Mouse (Mus musculus) liver, postnatal 0 days (tissue): ENCODE results near the gene Rhbdd2. TPM values are rescaled to one million over a fixed set of nuclear protein-coding genes. Genes with fewer than 3 reads are reported as not detected.
A peak's percentile ranks its signal among the peaks of the same experiment; 100 is the strongest.

Experiments used
- ATAC-seq: fragments of 200-750 bp; cut with Nextera tagmentation; 2 replicates; pipeline ENCODE4 v1.8.0; 2017; ENCODE audit warnings: mild to moderate bottlenecking, moderate library complexity
- DNase-seq: peaks from one replicate; pipeline ENCODE4 v3.0.0-alpha.2; 2016
- H3K27ac ChIP-seq: fragments of 300-500 bp; sonication (generic); 2 replicates; pipeline ENCODE4 v1.5.1; 2014; ENCODE audit warnings: antibody characterized with exemption, moderate library complexity, mild to moderate bottlenecking, low read depth
- H3K27me3 ChIP-seq: fragments of 300-500 bp; sonication (generic); 2 replicates; pipeline ENCODE4 v1.6.1; 2014; ENCODE audit warnings: low read length, control low read depth, mixed read lengths; ENCODE audit not compliant: insufficient read depth
- H3K36me3 ChIP-seq: fragments of 300-500 bp; sonication (generic); replicated peaks from 2 replicates; pipeline ENCODE4 v1.6.1; 2014; ENCODE audit warnings: mild to moderate bottlenecking, control low read depth, low read length, moderate library complexity, mixed read lengths; ENCODE audit not compliant: insufficient read depth
- H3K4me1 ChIP-seq: fragments of 300-500 bp; sonication (generic); 2 replicates; pipeline ENCODE4 v1.6.1; 2014; ENCODE audit warnings: antibody characterized with exemption, mild to moderate bottlenecking, control low read depth; ENCODE audit not compliant: insufficient read depth
- H3K4me2 ChIP-seq: fragments of 300-500 bp; sonication (generic); 2 replicates; pipeline ENCODE4 v1.6.1; 2014; ENCODE audit warnings: low read depth, mild to moderate bottlenecking, low read length, moderate library complexity, mixed read lengths
- H3K4me3 ChIP-seq: fragments of 300-500 bp; sonication (generic); 2 replicates; pipeline ENCODE4 v1.5.1; 2014; ENCODE audit warnings: low read depth, low read length
- H3K9ac ChIP-seq: fragments of 300-500 bp; sonication (generic); replicated peaks from 2 replicates; pipeline ENCODE4 v1.6.1; 2014; ENCODE audit warnings: mild to moderate bottlenecking, moderate library complexity
- H3K9me3 ChIP-seq: fragments of 300-500 bp; sonication (generic); 2 replicates; pipeline ENCODE4 v1.6.1; 2016; ENCODE audit warnings: mild to moderate bottlenecking, control low read depth, low read length, mixed read lengths
- CTCF ChIP-seq: sonication (generic); IDR thresholded peaks from 2 replicates; pipeline ENCODE4 v1.5.1; 2016; ENCODE audit warnings: antibody characterized with exemption, low read depth
- EP300 ChIP-seq: IDR thresholded peaks from 2 replicates; pipeline ENCODE4 v1.6.1; 2016; ENCODE audit warnings: antibody characterized with exemption, low read depth, mild to moderate bottlenecking
- WGBS: fragments of 180-500 bp; shearing (Covaris S2); extraction: QIAGEN DNeasy Blood & Tissue Kit; methylation state at CpG from one replicate; pipeline ENCODE4 v1.1.7; 2014; ENCODE audit not compliant: insufficient replicate concordance; 5-methylcytosine and 5-hydroxymethylcytosine counted together
- polyA plus RNA-seq: library from polyadenylated mRNA; unstranded; fragments of >200 nt; fragmentation: Nextera tagmentation; extraction: Ambion mirVana; gene quantifications from 2 replicates; pipeline ENCODE4 v1.2.1, GENCODE M21; 2015

Rhbdd2 gene
- polyA plus RNA-seq, 1 experiment from 2014 or later, result 28.3 TPM

- 49% methylated on average over 7 of the region's 7 CpGs for WGBS
- peak overlapping the region; percentile 34; the same call in 1 of the 2 replicates for H3K9ac ChIP-seq
- DNase-seq (peak; percentile 79), ATAC-seq (peak; percentile 91)
- H3K36me3 ChIP-seq, result peaks cover 3% of the 10 kb centered on the region
- no peak overlapping the region for H3K4me3 ChIP-seq
- peak overlapping the region; percentile 93 for H3K27ac ChIP-seq
- H3K27me3 ChIP-seq, result no peaks in the 10 kb centered on the region
- TF ChIP-seq EP300, result peak; percentile 95
- no peak for TF ChIP-seq CTCF
- no peak overlapping the region for H3K4me2 ChIP-seq
- peaks cover 6% of the 10 kb centered on the region; the same call in 1 of the 2 replicates for H3K4me1 ChIP-seq
- no peaks in the 10 kb centered on the region for H3K9me3 ChIP-seq
Measured at GRCm38 (mm10) chr5:135695277-135695721, 62.9 kb downstream of the Rhbdd2 start.

Other genes starting within 250 kb of the Rhbdd2 start
- 3.2 and 3.5 TPM in 2 replicates for gene Pom121, start 238.1 kb upstream of the Rhbdd2 start, polyA plus RNA-seq
- gene Hip1, start 87.5 kb upstream of the Rhbdd2 start, polyA plus RNA-seq, result 2.4 and 2.7 TPM in 2 replicates
- gene Ccl26, start 69.0 kb upstream of the Rhbdd2 start, polyA plus RNA-seq, result not detected in 2 replicates
- gene Ccl24, start 59.6 kb upstream of the Rhbdd2 start, polyA plus RNA-seq, result 25.6 and 28.4 TPM in 2 replicates
- 302 and 303 TPM in 2 replicates for gene Por, start 37.4 kb downstream of the Rhbdd2 start, polyA plus RNA-seq
- 80.8 and 82.7 TPM in 2 replicates for gene Tmem120a, start 111.8 kb downstream of the Rhbdd2 start, polyA plus RNA-seq
- 0.46 and 0.49 TPM in 2 replicates for gene Styxl1, start 145.8 kb downstream of the Rhbdd2 start, polyA plus RNA-seq
- 296 and 319 TPM in 2 replicates for gene Mdh2, start 145.9 kb downstream of the Rhbdd2 start, polyA plus RNA-seq
- gene Srrm3, start 174.3 kb downstream of the Rhbdd2 start, polyA plus RNA-seq, result not detected in 2 replicates